Mouse (Mus musculus) heart, embryonic 10.5 days (tissue): ENCODE data around the gene Plpp3. TPM values are rescaled to one million over a fixed set of nuclear protein-coding genes. Genes with fewer than 3 reads are reported as not detected.

Experiments used
- DNase-seq: peaks from one replicate; pipeline ENCODE4 v3.0.0-alpha.2; 2017; ENCODE audit warnings: low spot score
- H3K27ac ChIP-seq: fragments of 300-500 bp; sonication (generic); 2 replicates; pipeline ENCODE4 v1.5.1; 2016; ENCODE audit warnings: mild to moderate bottlenecking
- H3K27me3 ChIP-seq: fragments of 300-500 bp; sonication (generic); 2 replicates; pipeline ENCODE4 v1.6.1; 2016; ENCODE audit warnings: mild to moderate bottlenecking; ENCODE audit not compliant: poor library complexity, insufficient read depth, severe bottlenecking
- H3K36me3 ChIP-seq: fragments of 300-500 bp; sonication (generic); 2 replicates; pipeline ENCODE4 v1.6.1; 2016; ENCODE audit warnings: mild to moderate bottlenecking, moderate library complexity
- H3K4me1 ChIP-seq: fragments of 300-500 bp; sonication (generic); 2 replicates; pipeline ENCODE4 v1.6.1; 2016; ENCODE audit warnings: mild to moderate bottlenecking
- H3K4me3 ChIP-seq: fragments of 300-500 bp; sonication (generic); 2 replicates; pipeline ENCODE4 v1.5.1; 2016; ENCODE audit warnings: mild to moderate bottlenecking, moderate library complexity
- H3K9me3 ChIP-seq: fragments of 300-500 bp; sonication (generic); 2 replicates; pipeline ENCODE4 v1.6.1; 2016; ENCODE audit warnings: mild to moderate bottlenecking, moderate library complexity
- WGBS: fragments of 180-500 bp; shearing (Covaris S2); methylation state at CpG from one replicate; pipeline ENCODE4 v1.1.7; 2016; 5-methylcytosine and 5-hydroxymethylcytosine counted together
- polyA plus RNA-seq: library from polyadenylated mRNA; unstranded; fragments of >200 nt; fragmentation: Nextera tagmentation; extraction: Ambion mirVana; gene quantifications from 2 replicates; pipeline ENCODE4 v1.2.1, GENCODE M21; 2016

Plpp3 gene
- polyA plus RNA-seq, 1 experiment from 2014 or later = 38.5 TPM

- DNase-seq = no peak
- Histone ChIP-seq H3K4me3 (no peak overlapping the region), H3K4me1 (peaks cover 15% of the 10 kb centered on the region), H3K36me3 (no peaks in the 10 kb centered on the region), H3K27ac (no peak overlapping the region), H3K9me3 (no peaks in the 10 kb centered on the region), H3K27me3 (peaks cover 44% of the 10 kb centered on the region)
- 68% methylated on average over 1 of the region's 1 CpGs for WGBS
These were observed 91.0 kb downstream of the Plpp3 start for GRCm38 (mm10) chr4:105248161-105248560.

- no peak for DNase-seq
- WGBS = 86% methylated on average over 4 of the region's 4 CpGs
- Histone ChIP-seq H3K27ac (no peak overlapping the region), H3K36me3 (no peaks in the 10 kb centered on the region), H3K27me3 (peaks cover 44% of the 10 kb centered on the region), H3K4me3 (no peak overlapping the region), H3K9me3 (no peaks in the 10 kb centered on the region), H3K4me1 (peaks cover 24% of the 10 kb centered on the region)
These were observed 92.1 kb downstream of the Plpp3 start for GRCm38 (mm10) chr4:105249283-105249682.

- Histone ChIP-seq H3K4me3 (no peak overlapping the region), H3K27ac (no peak overlapping the region), H3K27me3 (peaks cover 43% of the 10 kb centered on the region), H3K9me3 (no peaks in the 10 kb centered on the region), H3K4me1 (peaks cover 18% of the 10 kb centered on the region), H3K36me3 (no peaks in the 10 kb centered on the region)
- WGBS = 73% methylated on average over 3 of the region's 3 CpGs
- no peak for DNase-seq
These were observed 93.8 kb downstream of the Plpp3 start for GRCm38 (mm10) chr4:105250946-105251345.

DNA sequence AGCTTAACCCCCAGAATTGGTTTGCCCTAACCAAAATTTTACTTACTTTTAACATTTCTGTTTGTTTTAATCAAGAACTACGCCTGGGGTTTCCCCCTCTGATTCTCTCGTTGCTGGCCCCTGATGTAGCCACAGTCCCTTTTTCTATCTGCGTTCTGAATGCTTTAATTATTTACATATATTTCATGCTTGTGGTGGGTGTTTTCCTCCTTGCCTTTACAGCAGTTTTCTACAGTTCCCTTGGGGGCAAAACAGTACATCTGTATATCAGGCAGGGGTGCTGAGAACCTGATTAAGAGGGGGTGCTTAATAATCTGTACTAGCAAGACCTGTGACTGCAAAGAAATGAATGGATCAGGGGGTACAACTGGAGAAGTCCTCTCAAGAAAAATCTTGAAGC lies 94.9 kb downstream of the Plpp3 start:
- no peak for DNase-seq
- no peak overlapping the region for H3K4me3 ChIP-seq
- H3K4me1 ChIP-seq = peaks cover 18% of the 10 kb centered on the region
- H3K27ac ChIP-seq = no peak overlapping the region
- H3K27me3 ChIP-seq = peaks cover 32% of the 10 kb centered on the region
- H3K9me3 ChIP-seq = no peaks in the 10 kb centered on the region
- 79% methylated on average over 3 of the region's 3 CpGs for WGBS
- H3K36me3 ChIP-seq = no peaks in the 10 kb centered on the region

- Histone ChIP-seq H3K9me3 (no peaks in the 10 kb centered on the region), H3K27ac (no peak overlapping the region), H3K27me3 (peaks cover 26% of the 10 kb centered on the region), H3K4me3 (no peak overlapping the region), H3K36me3 (no peaks in the 10 kb centered on the region), H3K4me1 (peaks cover 18% of the 10 kb centered on the region)
- DNase-seq = no peak
- WGBS = 57% methylated on average over 5 of the region's 5 CpGs
These were observed 95.5 kb downstream of the Plpp3 start for GRCm38 (mm10) chr4:105252571-105253200.

- 56% methylated on average over 6 of the region's 6 CpGs for WGBS
These were observed 96.5 kb downstream of the Plpp3 start for GRCm38 (mm10) chr4:105253453-105254341.

DNA sequence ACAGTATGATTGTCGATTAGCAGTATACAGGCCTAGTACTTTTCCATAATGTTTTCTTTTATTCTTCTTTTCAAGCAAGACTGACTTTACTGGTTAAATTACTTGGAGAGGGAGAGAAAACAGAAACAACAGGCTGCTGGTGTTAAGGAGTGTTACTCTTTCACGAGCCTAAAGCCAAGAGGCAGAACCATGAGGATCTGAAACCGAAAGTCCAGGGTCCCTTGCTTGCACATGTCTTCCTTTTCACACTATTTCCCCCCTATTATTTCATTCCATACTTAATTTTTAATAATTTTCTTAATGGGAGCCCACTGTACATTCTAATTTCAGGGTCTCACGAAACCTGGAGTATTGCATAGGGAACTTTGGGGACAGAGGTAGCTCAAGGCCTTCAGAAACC lies 97.2 kb downstream of the Plpp3 start:
- 76% methylated on average over 4 of the region's 4 CpGs for WGBS
- peaks cover 18% of the 10 kb centered on the region for H3K4me1 ChIP-seq
- H3K27ac ChIP-seq = no peak overlapping the region
- H3K36me3 ChIP-seq = no peaks in the 10 kb centered on the region
- H3K27me3 ChIP-seq = peaks cover 25% of the 10 kb centered on the region
- no peak for DNase-seq
- H3K9me3 ChIP-seq = no peaks in the 10 kb centered on the region
- no peak overlapping the region for H3K4me3 ChIP-seq

More at GRCm38 (mm10) chr4:105253453-105254341, 96.5 kb downstream of the Plpp3 start:
- no peak for DNase-seq
- Histone ChIP-seq H3K27me3 (peaks cover 26% of the 10 kb centered on the region), H3K27ac (no peak overlapping the region), H3K4me3 (no peak overlapping the region), H3K4me1 (peaks cover 18% of the 10 kb centered on the region), H3K36me3 (no peaks in the 10 kb centered on the region), H3K9me3 (no peaks in the 10 kb centered on the region)

GRCm38 (mm10) chr4:105255185-105255584 lies 98.0 kb downstream of the Plpp3 start:
- Histone ChIP-seq H3K36me3 (no peaks in the 10 kb centered on the region), H3K4me3 (no peak overlapping the region), H3K27ac (no peak overlapping the region), H3K9me3 (no peaks in the 10 kb centered on the region), H3K4me1 (peaks cover 23% of the 10 kb centered on the region), H3K27me3 (peaks cover 18% of the 10 kb centered on the region)
- WGBS = 83% methylated on average over 3 of the region's 3 CpGs
- no peak for DNase-seq

- DNase-seq = no peak
- Histone ChIP-seq H3K27ac (no peak overlapping the region), H3K4me3 (no peak overlapping the region), H3K27me3 (peaks cover 4% of the 10 kb centered on the region; the same call in 1 of the 2 replicates), H3K4me1 (peaks cover 35% of the 10 kb centered on the region), H3K9me3 (no peaks in the 10 kb centered on the region), H3K36me3 (no peaks in the 10 kb centered on the region)
- 74% methylated on average over 11 of the region's 11 CpGs for WGBS
These were observed 100.8 kb downstream of the Plpp3 start for GRCm38 (mm10) chr4:105257667-105258560.

GRCm38 (mm10) chr4:105260385-105260784 lies 103.2 kb downstream of the Plpp3 start:
- no peak for DNase-seq
- no peaks in the 10 kb centered on the region for H3K9me3 ChIP-seq
- WGBS = 48% methylated on average over 2 of the region's 2 CpGs

GRCm38 (mm10) chr4:105260893-105261769 lies 104.0 kb downstream of the Plpp3 start:
- H3K4me1 ChIP-seq = peaks cover 23% of the 10 kb centered on the region
- no peak for DNase-seq
- 69% methylated on average over 9 of the region's 9 CpGs for WGBS
- H3K27me3 ChIP-seq = peaks cover 6% of the 10 kb centered on the region; the same call in 1 of the 2 replicates
- no peaks in the 10 kb centered on the region for H3K9me3 ChIP-seq
- H3K36me3 ChIP-seq = no peaks in the 10 kb centered on the region
- H3K4me3 ChIP-seq = no peak overlapping the region
- H3K27ac ChIP-seq = no peak overlapping the region

More at GRCm38 (mm10) chr4:105260385-105260784, 103.2 kb downstream of the Plpp3 start:
- Histone ChIP-seq H3K27me3 (peaks cover 10% of the 10 kb centered on the region; the same call in 1 of the 2 replicates), H3K27ac (no peak overlapping the region), H3K4me1 (peaks cover 23% of the 10 kb centered on the region), H3K4me3 (no peak overlapping the region), H3K36me3 (no peaks in the 10 kb centered on the region)

GRCm38 (mm10) chr4:105262358-105262757 lies 105.2 kb downstream of the Plpp3 start:
- no peak for DNase-seq
- 71% methylated on average over 12 of the region's 12 CpGs for WGBS
- Histone ChIP-seq H3K36me3 (no peaks in the 10 kb centered on the region), H3K27ac (no peak overlapping the region), H3K4me3 (no peak overlapping the region), H3K27me3 (peaks cover 6% of the 10 kb centered on the region; the same call in 1 of the 2 replicates), H3K4me1 (peaks cover 23% of the 10 kb centered on the region), H3K9me3 (no peaks in the 10 kb centered on the region)
